Mouse (Mus musculus): ENCODE measurements around the gene Lrba. TPM values are rescaled to one million over a fixed set of nuclear protein-coding genes. Genes with fewer than 3 reads are reported as not detected.
A peak's percentile ranks its signal among the peaks of the same experiment; 100 is the strongest.

Lrba gene
- polyA plus RNA-seq, 1 experiment, result 23.5 TPM

DNA sequence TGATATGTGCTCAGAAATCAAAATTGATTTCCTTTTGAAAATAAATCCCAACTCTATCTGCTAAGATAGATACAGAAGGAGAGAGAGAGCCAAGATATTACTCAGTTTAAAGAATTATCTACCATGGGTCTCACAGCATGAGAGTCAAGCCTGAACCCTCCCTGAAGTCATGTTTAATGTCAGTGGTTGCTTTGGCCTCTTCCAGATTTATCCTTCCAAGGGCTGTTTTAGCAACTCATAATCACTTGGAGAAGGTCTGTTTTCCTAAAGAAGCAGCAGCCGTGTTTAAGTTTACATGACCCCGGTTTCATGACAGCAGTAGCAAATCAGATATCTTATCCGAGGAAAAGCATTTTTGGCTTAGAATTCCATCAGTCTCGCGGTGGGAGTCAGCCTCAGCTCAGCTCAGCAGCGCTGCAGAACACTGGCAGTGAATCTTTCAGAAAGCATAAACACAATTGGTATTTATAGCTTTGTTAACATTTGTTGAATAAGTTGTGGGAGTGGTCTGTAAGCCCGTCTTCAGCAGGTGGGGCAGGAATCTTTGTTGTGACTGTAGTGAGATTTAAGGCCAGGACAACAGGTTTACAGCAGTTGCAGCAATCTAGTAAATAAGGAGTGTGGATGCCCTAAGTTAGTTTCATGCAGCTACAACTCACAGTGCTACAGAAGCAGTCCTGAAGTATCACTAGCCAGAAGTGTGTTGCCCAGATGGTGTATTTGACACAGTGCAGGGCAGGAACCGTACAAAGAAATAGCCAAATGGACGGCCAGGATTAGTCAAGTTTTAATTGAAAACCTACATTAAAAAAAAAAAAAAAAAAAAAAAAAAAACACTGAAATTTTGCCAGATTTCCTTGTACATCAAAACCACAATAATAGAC, 499.2 kb downstream of the Lrba start:
- WGBS, result 49% methylated on average over 9 of the region's 9 CpGs
- no peak for DNase-seq (ENCODE audit: low read depth, low spot score)

DNA sequence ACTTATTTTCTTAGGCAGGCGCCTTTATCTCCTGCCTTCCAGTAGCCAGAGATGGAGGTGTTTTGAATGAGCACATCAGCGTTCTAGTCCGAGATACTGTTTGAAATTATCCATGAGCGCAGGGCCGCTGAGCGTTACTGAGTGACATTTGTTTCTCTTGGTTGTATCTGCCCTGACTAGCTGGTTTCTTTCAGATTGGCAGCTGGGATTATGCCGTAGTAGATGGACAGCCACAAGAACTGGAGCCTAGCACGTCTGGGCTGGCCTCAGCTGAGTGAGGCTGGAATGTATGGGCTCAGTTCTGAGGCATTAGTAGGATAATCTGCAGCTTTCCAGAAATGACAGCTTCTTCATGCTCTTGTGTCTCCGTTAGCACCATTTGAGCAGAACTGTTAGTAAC, 500.6 kb downstream of the Lrba start:
- WGBS, result 75% methylated on average over 9 of the region's 9 CpGs
- DNase-seq (ENCODE audit: low read depth, low spot score), result no peak

DNA sequence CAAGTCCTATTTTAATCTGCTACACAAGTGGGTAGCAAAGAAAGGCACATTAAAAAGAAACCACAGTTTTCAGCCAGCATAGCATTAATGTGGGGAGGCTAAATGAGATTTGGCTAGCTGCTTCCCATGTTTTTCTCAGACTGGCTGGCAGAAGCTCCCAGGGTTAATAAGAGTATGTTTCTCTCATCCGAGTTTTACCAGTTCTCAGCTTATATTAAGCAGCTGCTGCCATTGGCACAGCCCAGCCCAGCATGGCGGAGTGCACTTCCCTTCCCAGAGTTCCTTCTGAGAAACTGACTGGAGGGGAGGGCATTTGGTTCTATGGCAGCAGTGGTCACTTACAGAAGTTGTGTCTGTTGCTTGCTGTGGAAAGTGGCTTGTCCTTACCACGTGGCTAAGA, 514.4 kb downstream of the Lrba start:
- 78% methylated on average over 3 of the region's 3 CpGs for WGBS
- no peak for DNase-seq (ENCODE audit: low read depth, low spot score)

DNA sequence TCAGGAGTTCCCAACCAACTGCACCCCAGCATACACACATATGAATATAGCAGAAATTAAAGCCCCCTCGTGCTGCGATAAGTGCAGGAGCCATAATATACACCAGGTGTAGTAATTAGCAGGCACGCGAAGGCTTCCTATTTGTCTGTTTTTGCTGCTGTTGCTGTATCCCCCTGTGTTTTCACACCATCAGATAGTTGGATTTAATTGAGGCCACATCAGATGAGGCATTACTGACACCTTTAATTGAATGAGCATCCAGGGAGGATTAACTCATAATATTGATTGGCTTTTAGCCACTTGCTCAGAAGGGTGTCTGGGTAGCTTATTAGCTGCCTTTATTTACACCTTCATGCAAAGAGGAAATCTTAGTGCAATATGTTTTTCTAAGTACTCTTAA, 515.3 kb downstream of the Lrba start:
- DNase-seq (ENCODE audit: low read depth, low spot score), result no peak
- WGBS, result 96% methylated on average over 4 of the region's 4 CpGs

DNA sequence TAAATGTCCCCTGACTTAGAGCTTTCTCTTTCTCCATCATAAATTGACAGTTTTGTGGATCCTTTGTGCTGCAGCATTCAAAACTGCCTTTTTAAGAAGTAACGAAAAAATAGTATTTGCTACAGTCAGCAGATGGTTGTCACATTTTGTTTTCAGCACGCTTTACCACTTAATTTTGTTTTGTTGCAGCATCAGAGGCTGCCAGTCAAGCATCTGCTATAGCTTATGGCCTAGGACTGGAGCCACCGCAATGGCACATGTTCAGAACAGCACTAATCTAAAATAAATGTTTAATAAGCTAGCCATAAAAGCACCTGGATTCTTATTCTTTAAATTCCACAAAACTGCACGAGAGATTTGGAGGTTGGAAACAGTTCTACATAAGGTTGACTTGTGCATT, 520.9 kb downstream of the Lrba start:
- DNase-seq (ENCODE audit: low read depth, low spot score), result no peak
- WGBS, result 73% methylated on average over 4 of the region's 4 CpGs

DNA sequence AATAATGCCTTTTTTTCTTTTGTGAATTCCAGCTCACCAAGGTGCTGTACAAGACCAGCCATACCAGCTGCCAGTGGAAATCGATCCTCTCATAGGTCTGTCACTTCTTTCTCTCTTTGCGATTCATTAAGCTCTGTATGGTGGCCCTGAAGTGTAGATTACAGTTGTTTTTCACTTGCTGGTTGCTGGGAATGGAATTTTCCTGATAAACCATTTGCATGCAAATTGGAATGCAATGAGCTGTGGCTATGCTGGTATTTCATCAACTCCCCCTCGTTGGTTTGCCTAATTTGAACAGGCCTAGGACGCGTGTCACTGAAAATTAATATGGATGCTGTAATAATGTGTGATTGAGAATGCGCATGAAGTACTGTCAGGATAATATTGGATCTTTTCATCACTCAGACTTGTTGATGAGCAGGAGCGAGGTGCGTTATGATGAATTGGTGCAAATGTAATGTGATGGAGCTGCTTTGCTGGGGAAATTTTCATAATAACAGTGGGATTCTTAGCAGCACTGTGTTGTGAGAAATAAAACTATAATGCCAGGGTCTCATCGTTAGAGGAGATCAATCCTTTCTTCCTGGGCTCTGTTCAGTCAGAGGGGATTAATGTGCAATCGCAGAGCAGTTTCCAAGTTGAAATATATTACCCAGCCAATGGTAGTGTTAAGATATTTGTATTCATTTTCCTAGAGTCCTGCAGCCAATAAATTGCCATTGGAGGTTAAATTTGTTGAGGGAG, 521.5 kb downstream of the Lrba start:
- 81% methylated on average over 10 of the region's 10 CpGs for WGBS
- DNase-seq (ENCODE audit: low read depth, low spot score), result no peak

DNA sequence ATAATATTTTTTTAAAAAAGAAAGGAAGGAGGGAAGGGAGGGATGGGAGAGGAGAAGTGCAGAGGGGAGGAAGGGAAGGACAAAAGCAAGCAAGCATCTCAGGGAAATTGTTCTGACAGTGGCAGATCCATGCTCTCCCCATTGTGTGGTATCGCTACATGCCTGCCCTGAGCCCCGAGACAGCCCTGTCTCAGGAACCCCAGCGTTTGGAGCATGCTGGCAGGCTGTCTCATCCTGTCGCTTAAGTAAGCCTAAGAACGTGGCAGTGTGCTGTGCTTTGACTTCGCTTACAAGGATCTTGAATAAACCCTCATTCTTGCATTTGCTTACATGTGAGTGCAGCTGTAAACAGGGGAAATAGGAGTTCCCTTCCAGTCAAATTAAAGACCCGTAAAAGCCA, 526.2 kb downstream of the Lrba start:
- WGBS, result 53% methylated on average over 7 of the region's 7 CpGs
- DNase-seq (ENCODE audit: low read depth, low spot score), result no peak

DNA sequence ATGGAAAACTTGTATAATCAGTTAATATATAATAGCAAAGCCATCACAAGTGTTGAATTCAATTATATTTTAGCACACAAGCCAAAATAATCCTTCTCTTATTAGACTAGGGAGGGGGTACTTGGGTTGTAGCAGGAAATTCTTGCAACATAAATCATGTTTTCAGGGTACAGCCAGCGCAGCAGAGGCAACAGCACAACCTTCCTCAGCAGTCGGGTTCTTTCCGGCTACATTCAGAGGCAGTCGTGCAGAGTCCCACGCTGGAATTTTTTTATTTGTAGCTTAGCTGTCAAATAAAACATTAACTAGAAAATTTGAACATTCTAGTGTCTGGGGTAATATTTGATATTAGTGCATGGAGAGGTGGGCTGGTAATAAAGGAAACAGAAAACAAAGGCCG, 529.7 kb downstream of the Lrba start:
- WGBS, result 47% methylated on average over 6 of the region's 6 CpGs
- no peak for DNase-seq (ENCODE audit: low read depth, low spot score)

DNA sequence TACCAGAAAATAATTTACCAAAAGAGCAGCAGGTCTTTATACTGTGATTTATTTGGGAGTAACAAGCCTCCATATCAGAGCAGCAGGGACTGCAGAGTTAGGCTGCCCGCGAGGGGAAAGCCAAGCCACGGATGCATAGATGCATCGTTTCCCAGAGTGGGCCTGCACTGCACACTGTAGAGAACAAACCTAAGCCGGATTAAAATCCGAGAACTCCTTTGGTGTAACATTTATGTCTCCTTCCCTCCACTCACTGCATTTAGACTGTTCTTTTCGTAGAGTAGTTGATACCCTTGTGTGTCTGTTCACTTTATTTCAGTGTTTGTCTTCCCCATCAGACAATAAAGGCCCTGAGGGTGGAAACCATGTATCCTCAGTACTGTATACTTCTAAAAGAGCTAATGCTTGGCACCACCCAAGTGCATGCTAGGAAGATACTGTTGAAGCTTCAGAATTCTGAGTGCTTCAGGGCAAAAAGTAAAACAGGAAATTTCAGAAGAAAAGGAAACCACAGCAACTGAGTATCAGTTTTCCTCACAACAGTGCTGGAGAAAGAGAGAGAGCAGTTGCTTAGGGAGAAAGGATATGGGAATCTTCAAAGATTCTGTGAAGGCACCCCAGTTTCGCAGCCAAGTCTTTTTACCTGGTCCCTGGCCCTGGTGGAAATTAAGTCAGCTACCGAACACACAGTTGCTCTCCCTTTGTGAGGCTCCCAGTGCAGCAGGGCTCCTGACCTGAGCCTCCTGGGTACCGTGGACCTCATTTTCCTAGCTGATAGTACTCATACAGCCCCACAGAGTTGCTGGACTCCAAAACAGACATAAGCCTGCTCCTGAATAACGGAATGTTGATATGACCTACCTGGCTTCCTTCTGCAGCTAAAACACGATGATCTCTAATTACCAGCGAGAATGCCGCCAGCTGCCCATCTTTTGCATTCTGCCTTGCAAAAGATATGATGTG, 530.4 kb downstream of the Lrba start:
- WGBS, result 76% methylated on average over 14 of the region's 14 CpGs

DNA sequence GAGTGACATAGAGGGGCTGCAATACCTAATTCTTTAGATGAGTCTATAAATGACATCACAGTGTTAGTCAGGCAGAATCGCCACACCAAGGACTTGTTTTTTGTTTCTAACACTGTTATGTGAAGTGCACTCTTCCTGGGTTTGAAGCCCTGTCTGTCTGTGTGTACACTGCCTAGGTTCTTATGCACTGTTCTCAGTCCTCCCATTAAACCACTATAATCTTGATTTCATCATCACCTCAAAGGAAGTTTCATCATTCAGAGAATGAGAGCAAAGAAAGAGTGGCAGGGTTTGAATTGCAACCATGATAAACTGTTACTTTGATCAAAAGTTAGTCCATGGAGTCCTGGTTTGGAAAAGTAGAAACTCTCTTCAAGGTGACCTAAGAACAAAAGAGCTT, 532.1 kb downstream of the Lrba start:
- WGBS, result 75% methylated on average over 1 of the region's 1 CpGs
- no peak for DNase-seq (ENCODE audit: low read depth, low spot score)

More for the DNA sequence above, 530.4 kb downstream of the Lrba start:
- DNase-seq (ENCODE audit: low read depth, low spot score), result no peak

DNA sequence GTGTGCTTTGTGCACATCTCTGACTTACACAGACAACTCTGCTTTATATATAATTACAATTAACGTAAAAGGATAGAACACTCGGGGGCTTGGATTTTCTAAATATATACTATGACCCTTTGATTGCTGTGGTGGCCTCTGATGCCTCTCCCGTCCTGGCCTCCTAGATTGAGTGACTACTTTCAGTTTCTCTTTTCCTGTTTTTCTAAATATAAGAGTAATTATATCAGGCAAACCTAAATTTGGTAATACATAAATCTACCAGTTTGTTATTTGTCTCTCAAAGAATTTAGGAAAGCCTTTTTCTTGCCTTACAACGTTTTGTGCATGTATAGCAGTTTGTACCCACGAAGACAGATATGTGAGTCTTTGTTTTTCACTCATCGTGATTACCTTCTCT, 534.2 kb downstream of the Lrba start:
- no peak for DNase-seq (ENCODE audit: low read depth, low spot score)
- WGBS, result 48% methylated on average over 6 of the region's 6 CpGs

DNA sequence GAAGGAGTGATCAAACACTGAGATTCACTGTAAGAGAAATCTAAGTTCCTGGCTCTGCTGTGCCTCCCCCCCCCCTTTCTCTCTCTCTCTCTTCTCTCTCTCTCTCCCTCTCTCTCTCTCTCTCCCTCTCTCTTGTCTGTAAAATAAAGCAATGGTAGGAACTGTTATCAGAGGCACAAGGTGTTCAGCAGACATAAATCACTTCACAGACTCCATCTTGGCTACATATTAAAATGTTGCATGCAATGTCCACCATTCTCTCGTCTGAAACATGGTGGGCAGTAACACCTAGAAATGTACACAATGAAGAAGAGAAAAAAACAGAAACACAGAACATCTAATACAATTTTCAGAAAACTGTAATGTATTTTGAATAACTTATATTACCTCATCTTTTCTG, 534.9 kb downstream of the Lrba start:
- 71% methylated on average over 1 of the region's 1 CpGs for WGBS
- no peak for DNase-seq (ENCODE audit: low read depth, low spot score)

DNA sequence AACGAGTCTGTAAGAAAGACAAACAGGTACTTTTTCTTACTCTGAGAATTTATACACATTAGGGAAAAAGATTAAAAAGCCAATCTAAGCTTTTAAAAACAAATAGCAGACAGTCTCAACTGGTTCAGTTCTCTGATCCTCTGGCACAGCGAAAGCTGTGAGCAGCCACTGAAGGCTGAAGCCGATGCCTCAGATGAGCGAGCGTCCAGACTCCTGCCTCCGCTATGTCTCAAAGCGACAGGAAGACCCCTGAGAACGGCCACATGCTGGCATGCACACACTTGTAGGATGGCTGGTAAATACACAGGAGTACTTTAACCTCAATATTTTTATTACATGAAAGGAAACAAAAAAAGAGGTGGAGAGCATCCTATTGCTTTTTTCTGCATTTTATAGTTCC, 535.4 kb downstream of the Lrba start:
- WGBS, result 73% methylated on average over 8 of the region's 8 CpGs
- DNase-seq (ENCODE audit: low read depth, low spot score), result no peak

DNA sequence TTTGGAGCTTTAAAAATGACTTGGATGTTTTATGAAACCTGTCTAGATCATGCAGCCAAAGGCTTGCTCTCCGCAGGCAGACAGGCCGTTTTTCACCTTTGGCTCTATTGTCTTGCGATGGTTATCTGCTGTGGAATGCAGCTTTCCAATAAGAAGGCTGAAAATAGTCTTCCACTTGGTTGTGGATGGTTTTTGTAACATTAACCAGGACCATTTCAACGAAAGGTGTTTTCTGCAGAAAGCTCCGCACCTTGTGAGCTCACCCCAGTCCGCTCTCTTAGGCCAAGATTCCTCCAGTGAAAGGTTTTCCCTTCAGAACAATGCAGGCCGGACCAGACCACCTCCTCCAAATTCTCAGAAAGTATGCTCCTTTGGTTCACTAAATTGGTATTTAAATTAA, 536.0 kb downstream of the Lrba start:
- no peak for DNase-seq (ENCODE audit: low read depth, low spot score)
- WGBS, result 78% methylated on average over 7 of the region's 7 CpGs

DNA sequence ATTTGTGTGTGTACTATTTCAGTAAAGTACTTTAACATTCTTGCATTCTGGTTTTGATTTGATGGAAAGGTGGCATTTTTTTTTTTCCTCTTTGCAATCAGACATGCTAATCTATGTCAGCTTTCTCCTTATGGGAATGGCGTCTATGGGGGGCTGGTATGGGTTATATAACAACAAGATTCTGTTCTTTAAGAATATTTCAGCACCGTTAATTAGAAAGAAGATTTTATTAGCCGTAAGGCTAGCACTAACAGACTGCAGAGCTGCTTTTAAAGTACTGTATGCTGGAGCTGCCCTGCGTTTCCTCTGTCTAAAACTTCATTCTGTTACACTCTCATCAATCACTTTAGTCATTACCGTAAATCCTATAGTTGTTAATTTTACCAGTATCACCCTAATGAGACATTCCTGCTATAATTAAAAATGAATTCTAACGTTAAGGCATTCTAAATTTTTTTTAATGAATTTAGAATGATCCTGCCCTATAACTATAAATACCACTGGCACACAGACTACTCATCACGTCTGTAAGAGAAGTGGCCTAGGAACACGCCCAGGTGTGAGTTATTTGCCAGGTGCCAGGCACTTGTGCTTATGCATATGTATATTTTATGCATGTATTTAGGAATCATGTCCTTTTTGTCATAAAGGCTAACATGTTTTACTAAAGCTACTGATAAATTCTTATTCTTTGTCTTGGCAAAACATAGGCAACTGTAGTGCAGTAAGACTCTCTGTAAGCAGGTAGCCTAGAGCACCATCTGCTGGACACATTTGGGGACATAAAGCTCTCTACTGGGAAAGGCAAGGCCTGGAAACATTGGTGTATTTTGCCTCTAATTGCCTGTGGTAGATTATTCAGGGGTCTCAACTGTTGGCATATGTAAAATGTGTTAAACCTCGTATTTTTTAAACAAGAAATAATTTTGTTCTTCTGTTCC, 536.9 kb downstream of the Lrba start:
- peak; percentile 14 for DNase-seq (ENCODE audit: low read depth, low spot score)
- WGBS, result 65% methylated on average over 9 of the region's 9 CpGs

DNA sequence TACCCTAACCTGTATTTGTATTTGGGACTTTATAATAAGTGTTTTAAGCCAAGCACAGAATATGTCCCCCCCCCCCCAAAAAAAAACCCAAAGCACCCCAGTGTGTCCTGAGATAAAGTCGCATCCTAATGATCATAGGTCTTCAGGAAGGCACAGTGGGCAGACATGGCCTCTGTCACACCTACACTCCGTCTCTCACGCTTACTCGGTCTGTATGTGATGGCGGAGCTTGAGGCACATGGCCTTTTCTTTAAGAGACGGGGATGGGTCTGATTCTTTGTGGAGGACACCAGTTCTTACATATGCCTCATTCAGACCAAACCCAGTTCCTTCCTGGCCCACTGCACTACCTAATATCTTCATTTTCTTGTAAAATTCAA, 537.5 kb downstream of the Lrba start:
- WGBS, result 93% methylated on average over 6 of the region's 6 CpGs
- no peak for DNase-seq (ENCODE audit: low read depth, low spot score)

DNA sequence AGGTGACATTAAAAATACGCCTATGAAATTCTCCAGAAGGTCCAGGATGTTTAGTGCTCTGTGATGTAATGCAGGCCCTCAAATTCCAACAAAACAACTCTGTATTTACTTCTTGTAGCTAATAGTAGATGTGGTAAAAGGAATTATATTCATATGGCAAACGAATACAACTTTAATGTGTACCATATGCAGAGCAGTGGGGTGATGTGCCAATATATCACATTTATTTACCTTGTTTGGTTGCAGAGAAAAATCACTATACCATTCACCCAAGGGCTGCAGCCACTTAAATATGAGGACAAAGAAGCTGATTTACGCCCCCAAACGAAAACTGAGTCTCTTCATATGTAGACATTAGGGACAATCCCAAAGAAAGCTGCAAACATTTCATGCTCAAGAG, 538.0 kb downstream of the Lrba start:
- DNase-seq (ENCODE audit: low read depth, low spot score), result no peak
- 91% methylated on average over 4 of the region's 4 CpGs for WGBS

DNA sequence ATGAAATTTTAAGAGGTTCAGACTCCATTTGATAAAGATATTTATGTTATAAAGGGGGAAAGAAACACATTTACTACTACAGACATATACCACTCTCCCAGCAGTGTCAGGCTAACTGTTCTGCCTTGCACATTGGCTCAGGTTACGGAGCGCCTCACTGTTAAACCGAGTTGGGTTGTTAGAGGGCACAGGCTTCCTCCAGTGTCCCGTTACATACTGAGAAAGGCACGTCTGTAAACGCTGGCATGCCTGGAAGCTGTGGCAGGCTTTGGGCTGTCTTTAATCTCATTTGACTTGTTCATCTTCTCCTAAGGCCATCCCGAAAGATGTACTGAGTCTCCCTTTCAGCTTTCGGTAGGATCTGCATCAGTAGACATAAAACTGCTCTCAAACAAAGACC, 544.1 kb downstream of the Lrba start:
- no peak for DNase-seq (ENCODE audit: low read depth, low spot score)
- WGBS, result 55% methylated on average over 8 of the region's 8 CpGs

DNA sequence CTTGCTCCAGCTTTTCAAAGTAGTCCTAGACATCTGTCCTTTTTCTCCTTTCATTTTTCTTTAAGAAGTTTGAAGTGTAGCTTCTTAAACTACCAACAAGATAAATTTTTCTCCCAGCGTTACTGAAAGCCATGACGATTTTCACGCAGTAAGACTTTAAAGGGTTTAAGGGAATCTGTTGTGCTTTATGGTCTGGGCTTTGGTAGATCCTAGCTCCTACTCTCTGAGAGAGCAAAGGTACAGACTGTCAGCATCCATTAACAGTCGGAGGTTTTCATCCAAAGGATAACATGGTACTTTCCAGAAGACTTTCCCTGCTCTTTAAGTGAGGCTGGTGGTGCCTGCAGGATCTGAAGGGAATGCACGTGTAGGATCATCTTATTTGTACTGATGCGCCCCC, 544.5 kb downstream of the Lrba start:
- 78% methylated on average over 6 of the region's 6 CpGs for WGBS
- DNase-seq (ENCODE audit: low read depth, low spot score), result no peak
